Comparison of ENCODE assay signal across 7 mouse cellular contexts in the genomic region with DNA sequence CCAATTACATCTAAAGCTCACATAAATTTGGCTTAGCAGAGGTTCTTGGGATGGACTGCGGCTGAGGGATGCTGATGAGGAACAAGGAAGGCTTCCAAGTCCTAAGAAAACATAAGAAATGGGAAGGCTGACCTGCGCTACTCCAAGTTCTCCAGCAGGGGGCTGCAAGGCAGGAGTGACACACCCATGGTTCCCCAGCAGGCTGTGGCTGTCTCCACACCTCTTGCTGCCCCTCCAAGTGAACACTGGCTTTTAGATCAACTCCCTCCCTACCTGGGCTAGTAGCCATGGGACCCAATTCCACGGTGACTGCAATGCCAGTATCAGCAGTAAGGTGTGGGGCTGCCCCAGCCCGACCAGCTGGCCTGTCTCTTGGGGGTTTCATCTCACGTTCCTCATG. TPM values are rescaled to one million over a fixed set of nuclear protein-coding genes. Genes with fewer than 3 reads are reported as not detected.
DNase-seq lines count a peak whose midpoint lies in the region; ATAC-seq and TF ChIP-seq lines count a peak whose summit lies in the region.

No protein-coding gene starts in this region.

- ATAC-seq in hematopoietic stem cell, adult 5-6 weeks (replicated peaks in 1 of 2; ENCODE audit: insufficient read depth in 1 of 2, low FRiP score in 2 of 2, low TSS enrichment in 1 of 2, low read depth in 1 of 2, poor library complexity in 2 of 2, severe bottlenecking in 2 of 2) = peak; percentile 30 to 58; a peak in 2 of 4 replicates
- peak; percentile 87 for ATAC-seq in megakaryocyte-erythroid progenitor cell, adult 5-6 weeks (replicated peaks; ENCODE audit: low FRiP score, low TSS enrichment, poor library complexity, severe bottlenecking)

- DNase-seq in MN1 (ENCODE audit: low spot score) = peak; percentile 71
- DNase-seq in forebrain, embryonic 10.5 days (ENCODE audit: extremely low spot score, low spot score) = peak; percentile 72
- DNase-seq in layer of hippocampus, adult 9-10 months (ENCODE audit: low spot score) = peak; percentile 36
- DNase-seq in right cerebral cortex, postnatal 14 days = peak; percentile 34

- WGBS in forebrain, embryonic 10.5 days = 52% methylated on average over 5 of the region's 5 CpGs

- H3K4me3 ChIP-seq in bone marrow macrophage, adult 2 months (ENCODE audit: insufficient read depth, low read length) = no peak overlapping the region
- H3K4me3 ChIP-seq in forebrain, embryonic 10.5 days = no peak overlapping the region

- H3K4me1 ChIP-seq in bone marrow macrophage, adult 2 months (ENCODE audit: control insufficient read depth, insufficient read depth, low read length) = peaks cover 21% of the 10 kb centered on the region
- peaks cover 16% of the 10 kb centered on the region for H3K4me1 ChIP-seq in forebrain, embryonic 10.5 days

- no peaks in the 10 kb centered on the region for H3K9me3 ChIP-seq in forebrain, embryonic 10.5 days

- H3K27ac ChIP-seq in bone marrow macrophage, adult 2 months (ENCODE audit: insufficient read depth, low read depth, low read length) = no peak overlapping the region
- no peak overlapping the region for H3K27ac ChIP-seq in forebrain, embryonic 10.5 days

- TF ChIP-seq CTCF in bone marrow macrophage, adult 2 months (IDR thresholded peaks at IDR 0.05; ENCODE audit: low read depth, low read length) = peak; percentile 56

- no peaks in the 10 kb centered on the region for H3K27me3 ChIP-seq in forebrain, embryonic 10.5 days (ENCODE audit: poor library complexity, severe bottlenecking)

- TF ChIP-seq POLR2A in bone marrow macrophage, adult 2 months (IDR thresholded peaks at IDR 0.05; ENCODE audit: borderline replicate concordance, low read depth, low read length) = no peak

- peaks cover 41% of the 10 kb centered on the region for H3K36me3 ChIP-seq in forebrain, embryonic 10.5 days (replicated peaks)

RNA-seq across cellular contexts. Expression of gene Acp6, which starts 43.4 kb away (rescaled TPM):
- 33.4 and 36.1 TPM in 2 replicates for polyA plus RNA-seq in bone marrow macrophage, adult 2 months (2012; ENCODE audit: insufficient read depth, insufficient read length, missing spikeins)
- 35.9 and 39.0 TPM in 2 replicates for polyA plus RNA-seq in forebrain, embryonic 10.5 days (2016; fragmentation: Nextera tagmentation; extraction: Ambion mirVana)
- 37.5 and 37.9 TPM in 2 replicates for total RNA-seq in hematopoietic stem cell, adult 5-6 weeks (2017)
- 52.5 and 68.5 TPM in 2 replicates for total RNA-seq in megakaryocyte-erythroid progenitor cell, adult 5-6 weeks (2014; fragmentation: Nextera tagmentation)
- total RNA-seq in megakaryocyte-erythroid progenitor cell, adult 5-6 weeks (2017) = 26.0 and 39.8 TPM in 2 replicates
